Mouse (Mus musculus) limb, embryonic 11.5 days (tissue): ENCODE results near the gene Wasf3. TPM values are rescaled to one million over a fixed set of nuclear protein-coding genes. Genes with fewer than 3 reads are reported as not detected.
"Not testable (repeated sequence)": the region's sequence is repeated elsewhere in the genome, so short reads cannot be mapped to it uniquely, and the experiment has no call there.

Experiments used
- ATAC-seq: fragments of 200-750 bp; cut with Nextera tagmentation; 2 replicates; pipeline ENCODE4 v1.8.0; 2017; ENCODE audit warnings: low read depth; ENCODE audit not compliant: insufficient number of reproducible peaks, low FRiP score, low TSS enrichment
- DNase-seq: peaks from one replicate; pipeline ENCODE4 v3.0.0-alpha.2; 2015; ENCODE audit warnings: low spot score
- H3K27ac ChIP-seq: fragments of 300-500 bp; sonication (generic); replicated peaks from 2 replicates; pipeline ENCODE4 v1.5.1; 2014; ENCODE audit warnings: low read depth, mild to moderate bottlenecking, low read length
- H3K27me3 ChIP-seq: fragments of 300-500 bp; sonication (generic); 2 replicates; pipeline ENCODE4 v1.6.1; 2014; ENCODE audit warnings: mild to moderate bottlenecking, low read length, mixed read lengths; ENCODE audit not compliant: control insufficient read depth, insufficient read depth
- H3K36me3 ChIP-seq: fragments of 300-500 bp; sonication (generic); 2 replicates; pipeline ENCODE4 v1.6.1; 2014; ENCODE audit warnings: mild to moderate bottlenecking, low read length, moderate library complexity, mixed read lengths; ENCODE audit not compliant: control insufficient read depth, insufficient read depth
- H3K4me1 ChIP-seq: fragments of 300-500 bp; sonication (generic); 2 replicates; pipeline ENCODE4 v1.6.1; 2014; ENCODE audit warnings: low read length, mixed read lengths; ENCODE audit not compliant: control insufficient read depth, insufficient read depth
- H3K4me2 ChIP-seq: fragments of 300-500 bp; sonication (generic); 2 replicates; pipeline ENCODE4 v1.6.1; 2014; ENCODE audit warnings: low read depth, mild to moderate bottlenecking, moderate library complexity; ENCODE audit not compliant: severe bottlenecking
- H3K4me3 ChIP-seq: fragments of 300-500 bp; sonication (generic); 2 replicates; pipeline ENCODE4 v1.5.1; 2014; ENCODE audit warnings: low read depth, low read length
- H3K9ac ChIP-seq: fragments of 300-500 bp; sonication (generic); 2 replicates; pipeline ENCODE4 v1.6.1; 2014; ENCODE audit warnings: mild to moderate bottlenecking, low read length
- H3K9me3 ChIP-seq: fragments of 300-500 bp; sonication (generic); 2 replicates; pipeline ENCODE4 v1.6.1; 2016; ENCODE audit warnings: low read length; ENCODE audit not compliant: control insufficient read depth
- WGBS: fragments of 180-500 bp; shearing (Covaris S2); extraction: QIAGEN DNeasy Blood & Tissue Kit; methylation state at CpG from one replicate; pipeline ENCODE4 v1.1.7; 2014; 5-methylcytosine and 5-hydroxymethylcytosine counted together
- polyA plus RNA-seq: library from polyadenylated mRNA; unstranded; fragments of >200 nt; fragmentation: Nextera tagmentation; extraction: Ambion mirVana; gene quantifications from 2 replicates; pipeline ENCODE4 v1.2.1, GENCODE M21; 2014

Gene Wasf3
- polyA plus RNA-seq, 1 experiment from 2014 or later = 2.9 TPM

GRCm38 (mm10) chr5:146461612-146462011 is 76.8 kb downstream of the Wasf3 start:
- no peaks in the 10 kb centered on the region for H3K36me3 ChIP-seq
- no peaks in the 10 kb centered on the region for H3K27me3 ChIP-seq
- 83% methylated on average over 8 of the region's 8 CpGs for whole genome bisulfite sequencing
- DNase-seq (no peak), ATAC-seq (no peak)
- H3K4me2 ChIP-seq = no peak overlapping the region
- H3K9ac ChIP-seq = no peak overlapping the region
- no peak overlapping the region for H3K27ac ChIP-seq
- H3K4me3 ChIP-seq = no peak overlapping the region
- no peaks in the 10 kb centered on the region for H3K4me1 ChIP-seq
- no peaks in the 10 kb centered on the region for H3K9me3 ChIP-seq

GRCm38 (mm10) chr5:146466663-146467062 is 81.9 kb downstream of the Wasf3 start:
- no peak overlapping the region for H3K4me2 ChIP-seq
- DNase-seq (no peak), ATAC-seq (no peak)
- WGBS = 93% methylated on average over 19 of the region's 19 CpGs
- no peaks in the 10 kb centered on the region for H3K27me3 ChIP-seq
- no peak overlapping the region for H3K27ac ChIP-seq
- no peaks in the 10 kb centered on the region for H3K9me3 ChIP-seq
- H3K9ac ChIP-seq = no peak overlapping the region
- no peaks in the 10 kb centered on the region for H3K36me3 ChIP-seq
- no peak overlapping the region for H3K4me3 ChIP-seq
- H3K4me1 ChIP-seq = no peaks in the 10 kb centered on the region

GRCm38 (mm10) chr5:146468311-146468710 is 83.5 kb downstream of the Wasf3 start:
- WGBS = 89% methylated on average over 9 of the region's 9 CpGs
- H3K36me3 ChIP-seq = no peaks in the 10 kb centered on the region
- no peak overlapping the region for H3K9ac ChIP-seq
- H3K9me3 ChIP-seq = no peaks in the 10 kb centered on the region
- DNase-seq (no peak), ATAC-seq (no peak)
- no peak overlapping the region; the same call in 1 of the 2 replicates for H3K27ac ChIP-seq
- no peaks in the 10 kb centered on the region for H3K27me3 ChIP-seq
- no peak overlapping the region for H3K4me3 ChIP-seq
- no peak overlapping the region for H3K4me2 ChIP-seq
- H3K4me1 ChIP-seq = no peaks in the 10 kb centered on the region

DNA sequence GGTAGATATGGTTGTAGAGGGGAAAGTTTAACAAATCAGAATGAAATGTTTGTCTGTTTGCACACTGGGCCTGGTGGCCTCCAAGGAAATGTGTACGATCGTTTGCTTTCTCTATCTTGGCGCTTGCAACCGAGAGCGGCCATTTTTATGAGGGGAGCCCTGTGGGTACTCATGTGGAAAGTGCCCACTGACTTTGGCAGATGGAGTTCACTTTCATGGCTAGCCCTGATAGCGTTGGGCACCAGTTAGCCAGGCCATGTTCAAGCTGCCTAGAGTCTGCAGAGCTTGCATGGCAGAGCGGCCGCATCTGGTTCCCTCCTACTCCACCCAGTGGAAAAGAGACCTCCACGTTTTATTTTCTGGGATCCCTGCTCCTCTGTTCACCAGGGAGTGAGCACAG is 86.0 kb downstream of the Wasf3 start:
- ATAC-seq (no peak), DNase-seq (no peak)
- H3K4me2 ChIP-seq = no peak overlapping the region
- H3K4me3 ChIP-seq = no peak overlapping the region
- H3K36me3 ChIP-seq = no peaks in the 10 kb centered on the region
- no peak overlapping the region for H3K9ac ChIP-seq
- 87% methylated on average over 9 of the region's 9 CpGs for WGBS
- H3K27me3 ChIP-seq = no peaks in the 10 kb centered on the region
- H3K27ac ChIP-seq = no peak overlapping the region
- no peaks in the 10 kb centered on the region for H3K4me1 ChIP-seq
- H3K9me3 ChIP-seq = no peaks in the 10 kb centered on the region

DNA sequence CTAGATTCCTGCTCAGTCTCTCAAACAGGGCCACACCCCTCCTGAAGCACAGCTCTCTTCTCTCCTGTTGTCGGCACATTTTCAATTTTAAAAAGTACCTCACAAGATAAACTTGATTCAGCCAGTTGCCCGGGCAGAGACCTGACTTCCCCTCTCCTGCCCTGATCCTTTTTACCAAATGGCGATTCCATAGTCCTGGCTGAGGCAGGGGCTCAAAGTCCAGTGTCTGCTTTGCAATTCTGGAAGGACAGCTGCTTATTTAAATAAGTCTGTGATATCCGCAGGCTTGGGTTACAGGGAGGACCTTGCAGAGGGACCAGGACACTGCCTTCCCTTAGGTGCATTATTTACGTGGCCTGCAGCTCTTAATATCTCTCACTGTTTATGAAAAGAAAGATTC is 86.5 kb downstream of the Wasf3 start:
- WGBS = 91% methylated on average over 5 of the region's 5 CpGs
- Histone ChIP-seq H3K9ac (no peak overlapping the region), H3K4me3 (no peak overlapping the region), H3K36me3 (no peaks in the 10 kb centered on the region), H3K9me3 (no peaks in the 10 kb centered on the region), H3K27ac (no peak overlapping the region), H3K4me2 (no peak overlapping the region), H3K27me3 (no peaks in the 10 kb centered on the region), H3K4me1 (no peaks in the 10 kb centered on the region)
- ATAC-seq (no peak), DNase-seq (no peak)

GRCm38 (mm10) chr5:146471821-146472220 is 87.0 kb downstream of the Wasf3 start:
- no peak for ATAC-seq
- Histone ChIP-seq H3K27me3 (no peaks in the 10 kb centered on the region), H3K36me3 (no peaks in the 10 kb centered on the region), H3K9me3 (no peaks in the 10 kb centered on the region), H3K9ac (no peak overlapping the region), H3K4me2 (no peak overlapping the region), H3K27ac (no peak overlapping the region), H3K4me3 (no peak overlapping the region), H3K4me1 (no peaks in the 10 kb centered on the region)
- WGBS = 96% methylated on average over 12 of the region's 12 CpGs
- no peak for DNase-seq

DNA sequence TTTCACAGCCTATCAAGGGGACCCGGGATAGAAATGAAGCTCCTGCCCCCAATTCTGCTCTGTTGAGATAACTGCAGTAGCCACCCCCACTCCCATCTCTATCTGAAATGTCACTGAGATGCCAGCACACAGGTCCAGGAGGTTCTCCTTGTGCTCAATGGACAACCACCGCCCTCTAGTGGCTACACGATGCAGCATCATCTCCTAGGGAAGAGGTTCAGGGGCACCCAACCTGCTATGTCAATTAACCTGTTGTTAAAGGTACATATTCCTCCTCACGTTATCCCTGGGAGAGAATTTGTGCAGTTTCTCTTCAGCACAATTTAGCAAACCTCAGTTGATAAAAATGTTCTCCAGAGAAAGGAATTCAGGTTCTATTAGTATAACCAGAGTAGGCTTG is 94.8 kb downstream of the Wasf3 start:
- H3K4me3 ChIP-seq, H3K27ac ChIP-seq, DNase-seq, H3K4me1 ChIP-seq, H3K9me3 ChIP-seq, H3K36me3 ChIP-seq, ATAC-seq, H3K9ac ChIP-seq, H3K4me2 ChIP-seq, H3K27me3 ChIP-seq: not testable (repeated sequence)
- WGBS = 15% methylated on average over 4 of the region's 4 CpGs

DNA sequence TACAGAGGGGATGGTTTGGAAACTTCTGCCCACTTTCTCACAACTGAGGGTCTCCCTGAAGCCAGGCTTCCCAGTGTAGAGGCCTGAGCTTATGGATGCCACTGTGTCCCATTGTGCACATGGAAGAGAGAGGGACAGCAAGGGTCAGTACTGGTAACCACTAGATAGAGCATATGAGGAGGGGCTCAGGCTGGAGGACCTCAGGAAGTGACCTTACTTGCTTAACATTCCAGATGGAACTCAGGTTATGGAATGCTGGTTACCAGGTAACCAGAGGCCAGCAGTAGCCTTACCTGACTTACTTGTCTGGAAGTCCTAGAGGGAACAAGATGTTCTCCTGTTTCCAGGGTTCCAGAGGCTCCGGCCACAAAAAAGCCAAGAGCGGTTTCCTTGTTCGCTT is 96.9 kb downstream of the Wasf3 start, which contains the start of gene Gm6408:
Gene Gm6408 (plus strand): TSS at position 301 of the 400 bp plus-strand sequence.
- not testable (repeated sequence) for H3K4me2 ChIP-seq, H3K36me3 ChIP-seq, H3K4me3 ChIP-seq, ATAC-seq, H3K27ac ChIP-seq, H3K9ac ChIP-seq, H3K4me1 ChIP-seq, H3K27me3 ChIP-seq, H3K9me3 ChIP-seq, DNase-seq
- 94% methylated on average over 2 of the region's 3 CpGs for WGBS

GRCm38 (mm10) chr5:146488959-146489358 is 104.2 kb downstream of the Wasf3 start:
- ATAC-seq, H3K27ac ChIP-seq, H3K36me3 ChIP-seq, DNase-seq, H3K9me3 ChIP-seq, H3K4me2 ChIP-seq, H3K4me3 ChIP-seq, H3K9ac ChIP-seq, H3K4me1 ChIP-seq, H3K27me3 ChIP-seq: not testable (repeated sequence)
- WGBS = 11% methylated on average over 3 of the region's 4 CpGs
